Mouse (Mus musculus): ENCODE measurements around the gene Cdyl2. TPM values are rescaled to one million over a fixed set of nuclear protein-coding genes. Genes with fewer than 3 reads are reported as not detected.
A peak's percentile ranks its signal among the peaks of the same experiment; 100 is the strongest.

Cdyl2 gene
- 6.3 and 6.4 TPM in 2 replicates for polyA plus RNA-seq (2014; fragmentation: Nextera tagmentation; extraction: Ambion mirVana)

DNA sequence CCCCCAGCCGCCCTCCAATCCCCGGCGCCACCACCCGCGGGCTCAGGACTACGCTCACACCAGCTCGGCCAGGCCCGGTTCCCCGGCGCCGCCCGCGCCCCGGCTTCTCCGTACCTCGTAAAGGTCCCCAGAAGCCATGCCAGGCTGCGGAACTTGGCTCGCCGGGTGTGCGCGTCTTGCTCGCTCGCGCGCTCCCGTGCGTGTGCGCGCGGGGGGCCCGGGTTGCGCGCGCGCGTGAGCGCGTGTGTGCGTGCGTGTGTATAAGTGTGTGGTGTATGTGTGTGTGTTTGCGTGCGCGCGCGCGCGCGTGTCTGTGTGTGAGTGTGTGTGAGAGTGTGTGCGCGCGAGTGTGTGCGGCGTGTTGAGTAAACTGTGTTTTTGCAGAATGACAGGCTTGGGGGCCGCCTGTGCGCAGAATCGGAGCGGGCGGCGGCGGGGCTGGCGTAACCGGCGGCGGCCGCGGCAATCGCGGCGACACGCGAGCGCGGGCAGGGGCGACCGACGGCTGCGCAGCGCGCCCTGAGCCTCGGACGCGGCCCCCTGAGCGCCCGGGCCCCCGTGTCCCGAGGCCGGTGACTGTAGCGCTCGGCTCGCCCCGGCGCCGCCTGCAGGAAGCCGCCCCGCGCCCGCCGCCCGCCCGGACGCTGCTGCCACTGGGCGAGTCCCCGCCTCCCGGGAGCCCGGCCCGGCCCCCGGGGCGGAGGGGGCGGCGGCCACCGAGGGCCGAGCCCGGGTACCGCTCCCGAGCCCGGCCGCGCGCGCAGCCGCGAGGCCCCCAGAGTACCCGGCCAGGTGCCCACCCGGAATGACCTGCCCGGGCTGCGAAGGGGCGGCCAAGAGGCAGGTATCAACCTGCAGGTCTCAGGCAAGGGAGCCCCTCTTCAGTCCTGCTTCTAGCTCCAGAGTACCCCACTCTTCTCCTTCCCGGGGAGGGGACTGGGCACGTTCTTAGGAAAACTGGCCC, at the start of gene Cdyl2:
Gene Cdyl2, minus strand, starts transcription at position 308 of the 964 bp plus-strand sequence.
- under 1% methylated on average over 104 of the region's 129 CpGs for WGBS

DNA sequence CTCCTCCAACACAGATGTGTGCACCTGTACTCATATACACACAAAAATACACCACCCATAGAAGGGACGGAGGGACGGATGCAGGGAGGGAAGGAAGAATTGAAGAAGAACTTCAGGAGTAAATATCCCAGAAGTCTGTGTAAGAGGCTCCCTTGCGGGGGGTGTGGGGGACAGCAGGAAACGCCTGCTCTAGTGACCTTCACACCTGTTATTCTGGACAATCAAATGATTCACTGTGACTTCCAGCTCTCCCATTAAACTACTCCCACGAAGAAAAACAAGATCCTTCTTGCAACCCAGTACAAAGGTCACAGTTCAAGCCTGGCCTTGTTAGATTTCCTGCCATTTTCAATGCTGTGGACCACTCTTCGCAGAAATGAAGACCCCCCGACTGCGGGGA, 47.8 kb upstream of the Cdyl2 start:
- H3K27me3 ChIP-seq (ENCODE audit: control insufficient read depth, insufficient read depth, low read length) = no peaks in the 10 kb centered on the region
- no peak for DNase-seq (ENCODE audit: low spot score)
- no peak overlapping the region for H3K27ac ChIP-seq (replicated peaks; ENCODE audit: low read depth, low read length)
- 75% methylated on average over 8 of the region's 8 CpGs for WGBS
- no peak overlapping the region for H3K4me3 ChIP-seq (ENCODE audit: low read depth, low read length)
- no peaks in the 10 kb centered on the region for H3K9me3 ChIP-seq (ENCODE audit: control insufficient read depth, low read length)
- no peaks in the 10 kb centered on the region for H3K4me1 ChIP-seq (ENCODE audit: control insufficient read depth, insufficient read depth, low read length)
- no peak for ATAC-seq (ENCODE audit: insufficient number of reproducible peaks, low FRiP score, low TSS enrichment, low read depth)
- no peak overlapping the region for H3K9ac ChIP-seq (ENCODE audit: low read length)
- H3K36me3 ChIP-seq (ENCODE audit: control insufficient read depth, insufficient read depth, low read length) = no peaks in the 10 kb centered on the region
- H3K4me2 ChIP-seq (ENCODE audit: low read depth, severe bottlenecking) = no peak overlapping the region

More for the DNA sequence above, at the start of gene Cdyl2:
- Histone ChIP-seq H3K27me3 (ENCODE audit: control insufficient read depth, insufficient read depth, low read length) (0 out of 2 replicates have a peak, but pooled peaks cover 2% of the 10 kb centered on the region), H3K27ac (replicated peaks; ENCODE audit: low read depth, low read length) (peak within 1 kb of the TSS; percentile 60; the same call in 1 of the 2 replicates), H3K36me3 (ENCODE audit: control insufficient read depth, insufficient read depth, low read length) (no peaks in the 10 kb centered on the region), H3K9ac (ENCODE audit: low read length) (peak within 1 kb of the TSS; percentile 61), H3K9me3 (ENCODE audit: control insufficient read depth, low read length) (0 out of 2 replicates have a peak, but pooled peaks cover 4% of the 10 kb centered on the region), H3K4me2 (ENCODE audit: low read depth, severe bottlenecking) (peak within 1 kb of the TSS; percentile 76), H3K4me1 (ENCODE audit: control insufficient read depth, insufficient read depth, low read length) (0 out of 2 replicates have a peak, but pooled peaks cover 2% of the 10 kb centered on the region), H3K4me3 (ENCODE audit: low read depth, low read length) (peak within 1 kb of the TSS; percentile 80)
- ATAC-seq (ENCODE audit: insufficient number of reproducible peaks, low FRiP score, low TSS enrichment, low read depth) (peak; percentile 86), DNase-seq (ENCODE audit: low spot score) (peak; percentile 82)

GRCm38 (mm10) chr8:116774220-116774619, 41.4 kb upstream of the Cdyl2 start:
- H3K27ac ChIP-seq (replicated peaks; ENCODE audit: low read depth, low read length) = no peak overlapping the region
- no peaks in the 10 kb centered on the region for H3K27me3 ChIP-seq (ENCODE audit: control insufficient read depth, insufficient read depth, low read length)
- 92% methylated on average over 5 of the region's 5 CpGs for WGBS
- H3K4me3 ChIP-seq (ENCODE audit: low read depth, low read length) = no peak overlapping the region
- no peaks in the 10 kb centered on the region for H3K4me1 ChIP-seq (ENCODE audit: control insufficient read depth, insufficient read depth, low read length)
- no peaks in the 10 kb centered on the region for H3K36me3 ChIP-seq (ENCODE audit: control insufficient read depth, insufficient read depth, low read length)
- no peak overlapping the region for H3K4me2 ChIP-seq (ENCODE audit: low read depth, severe bottlenecking)
- ATAC-seq (ENCODE audit: insufficient number of reproducible peaks, low FRiP score, low TSS enrichment, low read depth) (no peak), DNase-seq (ENCODE audit: low spot score) (no peak)
- H3K9me3 ChIP-seq (ENCODE audit: control insufficient read depth, low read length) = no peaks in the 10 kb centered on the region
- H3K9ac ChIP-seq (ENCODE audit: low read length) = no peak overlapping the region

DNA sequence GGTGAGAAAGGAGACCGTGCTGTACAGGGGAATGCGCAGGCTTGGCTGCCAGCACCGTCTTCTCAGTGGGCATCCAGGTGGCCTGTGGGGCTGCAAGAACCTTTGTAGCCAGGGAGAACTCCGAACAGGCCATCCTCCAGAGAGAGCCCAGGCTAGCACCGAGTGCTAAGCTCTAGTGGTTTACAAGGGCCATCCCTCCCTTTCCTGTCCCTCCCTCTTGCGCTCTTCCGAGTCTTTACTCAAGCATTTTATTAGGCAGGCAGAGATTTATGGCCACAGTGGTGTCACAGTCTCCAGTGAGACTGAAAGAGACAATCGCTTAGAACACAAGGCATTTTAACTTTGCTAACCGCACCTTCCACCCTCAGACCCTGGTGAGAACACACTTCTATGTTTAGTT, 39.9 kb upstream of the Cdyl2 start:
- Histone ChIP-seq H3K4me2 (ENCODE audit: low read depth, severe bottlenecking) (no peak overlapping the region), H3K4me3 (ENCODE audit: low read depth, low read length) (no peak overlapping the region), H3K9me3 (ENCODE audit: control insufficient read depth, low read length) (no peaks in the 10 kb centered on the region), H3K9ac (ENCODE audit: low read length) (no peak overlapping the region), H3K27ac (replicated peaks; ENCODE audit: low read depth, low read length) (no peak overlapping the region), H3K27me3 (ENCODE audit: control insufficient read depth, insufficient read depth, low read length) (no peaks in the 10 kb centered on the region), H3K36me3 (ENCODE audit: control insufficient read depth, insufficient read depth, low read length) (no peaks in the 10 kb centered on the region), H3K4me1 (ENCODE audit: control insufficient read depth, insufficient read depth, low read length) (no peaks in the 10 kb centered on the region)
- DNase-seq (ENCODE audit: low spot score) (no peak), ATAC-seq (ENCODE audit: insufficient number of reproducible peaks, low FRiP score, low TSS enrichment, low read depth) (no peak)
- 70% methylated on average over 9 of the region's 9 CpGs for whole genome bisulfite sequencing

DNA sequence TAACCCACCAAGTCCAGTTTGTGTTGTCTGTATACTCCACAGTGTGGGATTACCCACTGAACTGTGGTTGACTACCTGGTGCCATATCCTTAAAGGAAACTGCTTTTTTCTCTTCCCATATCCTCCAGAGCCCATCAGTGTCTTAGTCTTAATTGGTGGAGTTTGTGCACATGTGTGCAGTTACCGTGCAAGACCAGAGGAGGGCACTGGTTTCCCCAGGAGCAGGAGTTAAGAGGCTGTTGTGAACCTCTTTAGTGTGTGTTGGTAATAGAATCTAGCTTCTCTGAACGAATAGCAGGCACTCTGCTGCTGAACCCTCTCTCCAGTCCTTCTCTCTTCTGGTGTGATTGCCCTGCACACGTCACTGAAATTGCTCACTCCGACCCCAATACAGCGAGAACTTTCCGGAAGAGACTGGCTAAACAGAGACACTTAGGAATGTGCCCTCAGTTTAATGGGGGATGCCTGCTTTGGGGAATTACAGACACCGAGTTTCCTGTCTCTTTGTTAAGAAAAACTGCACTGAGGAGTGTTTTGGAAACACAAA, 39.1 kb upstream of the Cdyl2 start:
- no peaks in the 10 kb centered on the region for H3K4me1 ChIP-seq (ENCODE audit: control insufficient read depth, insufficient read depth, low read length)
- H3K4me3 ChIP-seq (ENCODE audit: low read depth, low read length) = no peak overlapping the region
- no peaks in the 10 kb centered on the region for H3K27me3 ChIP-seq (ENCODE audit: control insufficient read depth, insufficient read depth, low read length)
- H3K9ac ChIP-seq (ENCODE audit: low read length) = no peak overlapping the region
- H3K27ac ChIP-seq (replicated peaks; ENCODE audit: low read depth, low read length) = no peak overlapping the region
- H3K4me2 ChIP-seq (ENCODE audit: low read depth, severe bottlenecking) = no peak overlapping the region
- ATAC-seq (ENCODE audit: insufficient number of reproducible peaks, low FRiP score, low TSS enrichment, low read depth) (no peak), DNase-seq (ENCODE audit: low spot score) (no peak)
- WGBS = 77% methylated on average over 7 of the region's 7 CpGs
- H3K9me3 ChIP-seq (ENCODE audit: control insufficient read depth, low read length) = no peaks in the 10 kb centered on the region
- H3K36me3 ChIP-seq (ENCODE audit: control insufficient read depth, insufficient read depth, low read length) = no peaks in the 10 kb centered on the region

DNA sequence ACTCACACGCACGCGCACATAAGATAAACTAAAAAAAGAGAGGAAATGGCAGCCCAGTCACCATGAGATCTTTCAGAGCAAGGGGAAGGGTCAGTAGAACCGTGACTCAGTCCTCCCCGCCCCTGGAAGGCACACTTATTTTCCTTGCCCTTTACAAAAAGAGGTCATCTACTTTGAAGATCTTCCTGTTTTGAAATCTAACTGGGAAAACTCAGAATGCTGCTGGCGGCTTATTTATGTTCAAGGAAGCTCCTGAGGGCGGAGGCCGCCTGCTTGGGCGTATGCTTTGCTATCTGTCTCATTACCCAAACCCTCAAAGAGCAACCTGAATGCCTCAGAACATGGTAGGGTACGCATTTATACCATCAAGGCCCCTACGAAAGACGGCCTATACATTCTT, 38.0 kb upstream of the Cdyl2 start:
- DNase-seq (ENCODE audit: low spot score) (no peak), ATAC-seq (ENCODE audit: insufficient number of reproducible peaks, low FRiP score, low TSS enrichment, low read depth) (no peak)
- no peak overlapping the region for H3K4me3 ChIP-seq (ENCODE audit: low read depth, low read length)
- H3K4me1 ChIP-seq (ENCODE audit: control insufficient read depth, insufficient read depth, low read length) = no peaks in the 10 kb centered on the region
- 79% methylated on average over 12 of the region's 12 CpGs for WGBS
- H3K9me3 ChIP-seq (ENCODE audit: control insufficient read depth, low read length) = no peaks in the 10 kb centered on the region
- H3K36me3 ChIP-seq (ENCODE audit: control insufficient read depth, insufficient read depth, low read length) = no peaks in the 10 kb centered on the region
- H3K4me2 ChIP-seq (ENCODE audit: low read depth, severe bottlenecking) = no peak overlapping the region
- H3K27me3 ChIP-seq (ENCODE audit: control insufficient read depth, insufficient read depth, low read length) = no peaks in the 10 kb centered on the region
- no peak overlapping the region for H3K9ac ChIP-seq (ENCODE audit: low read length)
- no peak overlapping the region for H3K27ac ChIP-seq (replicated peaks; ENCODE audit: low read depth, low read length)

DNA sequence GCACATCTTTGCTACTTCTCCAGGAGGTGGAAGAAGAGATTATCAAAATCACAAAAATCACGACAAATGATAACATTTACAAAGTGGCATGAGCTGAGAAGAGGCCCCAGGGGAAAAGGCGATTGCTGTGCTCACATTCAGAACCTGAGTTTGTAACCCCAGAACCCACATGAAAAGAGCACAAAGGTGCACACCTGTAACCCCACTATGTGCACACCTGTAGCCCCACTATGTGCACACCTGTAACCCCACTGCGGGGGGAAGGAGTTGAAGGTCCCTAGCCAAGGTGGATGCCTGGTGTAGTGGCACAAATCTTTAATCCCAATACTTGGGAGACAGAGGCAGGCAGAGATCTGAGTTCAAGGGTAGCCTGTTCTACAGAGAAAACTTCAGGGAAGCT, 23.4 kb upstream of the Cdyl2 start:
- no peak overlapping the region for H3K4me3 ChIP-seq (ENCODE audit: low read depth, low read length)
- H3K27ac ChIP-seq (replicated peaks; ENCODE audit: low read depth, low read length) = no peak overlapping the region
- H3K36me3 ChIP-seq (ENCODE audit: control insufficient read depth, insufficient read depth, low read length) = no peaks in the 10 kb centered on the region
- no peak overlapping the region for H3K9ac ChIP-seq (ENCODE audit: low read length)
- no peaks in the 10 kb centered on the region for H3K4me1 ChIP-seq (ENCODE audit: control insufficient read depth, insufficient read depth, low read length)
- 76% methylated on average over 3 of the region's 3 CpGs for WGBS
- DNase-seq (ENCODE audit: low spot score) (no peak), ATAC-seq (ENCODE audit: insufficient number of reproducible peaks, low FRiP score, low TSS enrichment, low read depth) (no peak)
- H3K27me3 ChIP-seq (ENCODE audit: control insufficient read depth, insufficient read depth, low read length) = no peaks in the 10 kb centered on the region
- no peaks in the 10 kb centered on the region for H3K9me3 ChIP-seq (ENCODE audit: control insufficient read depth, low read length)
- H3K4me2 ChIP-seq (ENCODE audit: low read depth, severe bottlenecking) = no peak overlapping the region

DNA sequence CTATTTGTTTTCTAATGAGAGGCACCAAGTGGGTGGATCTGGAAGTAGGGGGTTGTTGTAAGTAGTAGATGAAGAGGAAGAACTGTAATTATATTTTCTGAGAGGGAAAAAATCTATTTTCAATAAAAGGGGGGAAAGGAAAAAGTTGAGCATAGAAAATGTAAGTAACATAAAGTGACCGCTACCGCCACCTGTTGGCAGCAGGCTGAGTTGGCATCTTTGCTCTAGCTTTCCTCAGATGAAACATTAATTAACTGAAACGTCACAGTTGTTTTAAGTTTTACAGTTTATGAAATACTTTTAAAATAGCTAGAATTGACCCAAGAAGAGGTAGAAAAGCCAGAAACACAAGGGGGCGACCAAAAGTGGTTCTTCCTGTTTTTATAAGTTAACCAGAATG, 22.8 kb upstream of the Cdyl2 start:
- no peaks in the 10 kb centered on the region for H3K9me3 ChIP-seq (ENCODE audit: control insufficient read depth, low read length)
- no peak overlapping the region for H3K9ac ChIP-seq (ENCODE audit: low read length)
- no peaks in the 10 kb centered on the region for H3K27me3 ChIP-seq (ENCODE audit: control insufficient read depth, insufficient read depth, low read length)
- H3K4me3 ChIP-seq (ENCODE audit: low read depth, low read length) = no peak overlapping the region
- H3K27ac ChIP-seq (replicated peaks; ENCODE audit: low read depth, low read length) = no peak overlapping the region
- no peaks in the 10 kb centered on the region for H3K4me1 ChIP-seq (ENCODE audit: control insufficient read depth, insufficient read depth, low read length)
- ATAC-seq (ENCODE audit: insufficient number of reproducible peaks, low FRiP score, low TSS enrichment, low read depth) = no peak
- 7% methylated on average over 4 of the region's 4 CpGs for WGBS
- H3K36me3 ChIP-seq (ENCODE audit: control insufficient read depth, insufficient read depth, low read length) = no peaks in the 10 kb centered on the region
- H3K4me2 ChIP-seq (ENCODE audit: low read depth, severe bottlenecking) = no peak overlapping the region
- peak; percentile 56 for DNase-seq (ENCODE audit: low spot score)

Data from limb, embryonic 11.5 days (tissue).